Mouse (Mus musculus) CH12.LX (cell line): ENCODE data around the gene Dip2b.

Experiments
- CHD1 ChIP-seq: IDR thresholded peaks from 2 replicates; pipeline ENCODE4 v1.6.1; 2012; ENCODE audit warnings: low read depth, low read length, improper control_type of control experiment, inconsistent platforms
- EP300 ChIP-seq: IDR thresholded peaks from 2 replicates; pipeline ENCODE4 v1.6.1; 2011; ENCODE audit warnings: low read length, improper control_type of control experiment
- HCFC1 ChIP-seq: IDR thresholded peaks from 2 replicates; pipeline ENCODE4 v1.6.1; 2012; ENCODE audit warnings: low read depth, mild to moderate bottlenecking, inconsistent platforms, low read length, improper control_type of control experiment

DNA sequence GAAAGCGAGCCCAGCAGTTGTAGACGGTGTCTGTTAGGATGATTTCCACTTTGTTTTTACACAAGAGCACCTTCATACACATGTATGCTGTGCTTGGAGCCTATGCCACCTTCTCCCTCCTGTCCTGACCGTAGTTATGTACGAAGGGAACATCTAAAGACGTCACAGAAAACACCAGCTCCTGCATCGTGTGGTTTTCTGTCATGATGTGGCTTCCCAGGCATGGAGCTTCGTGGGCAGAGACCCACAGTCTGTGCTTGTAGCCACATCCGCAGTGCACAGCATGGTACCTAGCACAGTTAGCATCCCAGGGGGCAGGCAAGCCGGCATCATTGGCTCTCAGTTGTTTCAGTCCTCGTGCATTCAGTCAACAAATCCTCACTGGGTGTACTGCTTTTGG, 143.4 kb downstream of the Dip2b start:
- TF ChIP-seq CHD1 (no peak), HCFC1 (no peak), EP300 (no peak)
